Mouse (Mus musculus): ENCODE measurements around the gene Camta1. TPM values are rescaled to one million over a fixed set of nuclear protein-coding genes. Genes with fewer than 3 reads are reported as not detected.
A peak's percentile ranks its signal among the peaks of the same experiment; 100 is the strongest.

Camta1 gene
- polyA plus RNA-seq, 1 experiment from 2014 or later, result 137 TPM

DNA sequence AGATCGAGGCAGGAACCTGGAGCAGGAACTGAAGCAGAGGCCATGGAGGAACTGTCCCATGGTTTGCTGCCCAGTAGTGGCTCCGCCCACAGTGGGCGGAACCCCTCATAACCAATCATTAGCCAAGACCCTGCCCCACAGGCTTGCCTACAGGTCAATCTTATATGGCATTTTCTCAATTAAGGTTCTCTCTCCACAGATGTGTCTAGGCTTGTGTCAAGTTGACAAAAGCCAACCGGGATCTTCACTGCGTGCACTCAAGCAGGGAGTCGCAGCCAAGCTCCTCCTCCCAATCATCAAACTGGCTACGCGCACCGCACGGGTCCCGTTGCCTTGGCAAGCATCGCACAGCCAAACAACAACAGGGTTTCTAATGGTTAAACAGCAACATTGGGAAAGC lies 19.9 kb upstream of the Camta1 start:
- no peak overlapping the region for H3K4me3 ChIP-seq (ENCODE audit: low read depth, low read length)
- no peak overlapping the region for H3K9ac ChIP-seq (ENCODE audit: low read depth, low read length)
- H3K4me1 ChIP-seq (ENCODE audit: control insufficient read depth, insufficient read depth, low read length), result no peaks in the 10 kb centered on the region
- no peak overlapping the region for H3K4me2 ChIP-seq
- peaks cover 2% of the 10 kb centered on the region; the same call in 1 of the 2 replicates for H3K9me3 ChIP-seq (replicated peaks; ENCODE audit: control insufficient read depth, low read length)
- peaks cover 6% of the 10 kb centered on the region for H3K27me3 ChIP-seq (ENCODE audit: control insufficient read depth, insufficient read depth, low read length)
- H3K36me3 ChIP-seq (ENCODE audit: control insufficient read depth, insufficient read depth, low read length), result no peaks in the 10 kb centered on the region
- no peak for ATAC-seq (replicated peaks; ENCODE audit: insufficient number of reproducible peaks, low FRiP score, low TSS enrichment)
- 83% methylated on average over 12 of the region's 12 CpGs for WGBS (ENCODE audit: insufficient replicate concordance)
- no peak overlapping the region for H3K27ac ChIP-seq (ENCODE audit: low read depth, low read length)

DNA sequence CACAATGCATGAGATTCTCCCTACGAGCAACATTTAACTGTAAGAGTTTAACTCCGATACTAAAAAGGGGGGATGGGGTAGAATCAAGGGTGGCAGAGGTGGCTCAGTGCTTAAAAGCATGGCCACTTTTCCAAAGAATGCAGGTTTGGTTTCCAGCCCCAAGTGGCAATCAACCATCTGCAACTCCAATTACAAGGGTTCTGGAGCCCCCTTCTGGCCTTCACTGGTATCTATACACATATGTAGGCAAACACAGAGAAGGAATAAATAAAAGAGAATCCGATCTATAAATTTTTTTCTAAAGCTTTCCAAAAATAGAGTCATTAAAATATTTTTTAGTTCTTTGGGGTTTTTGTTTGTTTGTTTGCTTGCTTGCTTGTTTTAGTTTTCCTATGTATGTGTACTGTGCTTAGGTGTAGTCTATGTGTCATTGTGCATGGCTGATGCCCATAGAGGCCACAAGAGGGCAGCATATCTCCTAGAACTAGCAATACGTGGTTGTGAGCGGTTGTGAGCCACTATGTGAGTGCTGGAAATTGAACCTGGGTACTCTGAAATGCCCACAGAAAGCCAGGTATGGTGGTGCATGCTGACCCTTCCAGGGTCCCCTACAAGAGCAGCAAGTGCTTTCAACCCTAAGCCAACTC lies 18.5 kb upstream of the Camta1 start:
- H3K27me3 ChIP-seq (ENCODE audit: control insufficient read depth, insufficient read depth, low read length), result peaks cover 11% of the 10 kb centered on the region
- no peak overlapping the region for H3K4me3 ChIP-seq (ENCODE audit: low read depth, low read length)
- H3K4me1 ChIP-seq (ENCODE audit: control insufficient read depth, insufficient read depth, low read length), result no peaks in the 10 kb centered on the region
- H3K4me2 ChIP-seq, result no peak overlapping the region
- no peak for ATAC-seq (replicated peaks; ENCODE audit: insufficient number of reproducible peaks, low FRiP score, low TSS enrichment)
- H3K9me3 ChIP-seq (replicated peaks; ENCODE audit: control insufficient read depth, low read length), result peaks cover 2% of the 10 kb centered on the region; the same call in 1 of the 2 replicates
- no peak overlapping the region for H3K9ac ChIP-seq (ENCODE audit: low read depth, low read length)
- 65% methylated on average over 5 of the region's 5 CpGs for WGBS (ENCODE audit: insufficient replicate concordance)
- H3K36me3 ChIP-seq (ENCODE audit: control insufficient read depth, insufficient read depth, low read length), result no peaks in the 10 kb centered on the region
- H3K27ac ChIP-seq (ENCODE audit: low read depth, low read length), result no peak overlapping the region

DNA sequence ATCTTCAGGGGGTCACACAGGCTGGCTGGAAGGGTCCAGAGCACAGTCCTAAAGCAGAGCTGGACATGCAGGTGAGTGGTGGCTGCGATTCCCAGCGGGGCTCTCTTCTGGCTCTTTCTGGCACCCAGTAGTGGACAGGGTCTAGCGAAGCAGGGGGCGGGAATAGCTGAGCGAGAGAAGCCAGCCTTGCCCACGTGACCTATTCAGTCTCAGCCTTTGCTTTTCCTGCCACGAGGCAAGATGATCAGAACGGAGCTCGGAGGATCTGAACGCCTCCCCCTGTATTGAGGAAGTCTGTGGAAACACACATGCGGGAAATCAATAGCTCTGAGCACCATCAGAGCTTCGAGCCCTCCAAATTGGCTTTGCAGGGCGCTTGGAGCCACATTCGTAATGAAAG lies 14.7 kb upstream of the Camta1 start:
- Histone ChIP-seq H3K27ac (ENCODE audit: low read depth, low read length) (no peak overlapping the region), H3K4me1 (ENCODE audit: control insufficient read depth, insufficient read depth, low read length) (no peaks in the 10 kb centered on the region), H3K9me3 (replicated peaks; ENCODE audit: control insufficient read depth, low read length) (peaks cover 2% of the 10 kb centered on the region; the same call in 1 of the 2 replicates), H3K36me3 (ENCODE audit: control insufficient read depth, insufficient read depth, low read length) (no peaks in the 10 kb centered on the region), H3K9ac (ENCODE audit: low read depth, low read length) (no peak overlapping the region), H3K4me3 (ENCODE audit: low read depth, low read length) (no peak overlapping the region), H3K4me2 (no peak overlapping the region), H3K27me3 (ENCODE audit: control insufficient read depth, insufficient read depth, low read length) (peaks cover 14% of the 10 kb centered on the region)
- WGBS (ENCODE audit: insufficient replicate concordance), result 50% methylated on average over 14 of the region's 14 CpGs
- no peak for ATAC-seq (replicated peaks; ENCODE audit: insufficient number of reproducible peaks, low FRiP score, low TSS enrichment)

DNA sequence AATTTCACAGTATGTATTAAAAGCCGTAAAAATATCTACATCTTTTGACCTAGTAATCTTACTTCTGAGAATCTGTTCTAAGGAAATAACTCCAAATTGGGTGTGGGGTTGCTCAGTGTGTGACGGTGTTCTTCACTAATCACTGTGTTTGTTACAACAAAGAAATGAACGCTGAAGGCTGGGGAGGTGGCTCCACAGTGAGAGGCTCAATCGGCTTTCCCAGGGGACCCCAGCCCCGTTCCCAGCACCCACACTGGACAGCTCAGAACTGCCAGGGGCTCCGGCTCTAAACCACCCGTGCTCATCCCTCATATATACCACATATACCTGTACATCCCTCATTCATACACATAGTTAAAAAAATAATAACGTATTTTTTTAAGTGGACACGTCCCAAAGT lies 1.8 kb upstream of the Camta1 start:
- Histone ChIP-seq H3K4me2 (peak overlapping the region; percentile 92), H3K9ac (ENCODE audit: low read depth, low read length) (no peak overlapping the region; the same call in 1 of the 2 replicates), H3K36me3 (ENCODE audit: control insufficient read depth, insufficient read depth, low read length) (no peaks in the 10 kb centered on the region), H3K27me3 (ENCODE audit: control insufficient read depth, insufficient read depth, low read length) (peaks cover 4% of the 10 kb centered on the region; the same call in 1 of the 2 replicates), H3K27ac (ENCODE audit: low read depth, low read length) (peak overlapping the region; percentile 3; the same call in 1 of the 2 replicates), H3K4me1 (ENCODE audit: control insufficient read depth, insufficient read depth, low read length) (peaks cover 21% of the 10 kb centered on the region), H3K9me3 (replicated peaks; ENCODE audit: control insufficient read depth, low read length) (no peaks in the 10 kb centered on the region), H3K4me3 (ENCODE audit: low read depth, low read length) (peak overlapping the region; percentile 55; the same call in 1 of the 2 replicates)
- ATAC-seq (replicated peaks; ENCODE audit: insufficient number of reproducible peaks, low FRiP score, low TSS enrichment), result no peak
- WGBS (ENCODE audit: insufficient replicate concordance), result 56% methylated on average over 9 of the region's 9 CpGs

DNA sequence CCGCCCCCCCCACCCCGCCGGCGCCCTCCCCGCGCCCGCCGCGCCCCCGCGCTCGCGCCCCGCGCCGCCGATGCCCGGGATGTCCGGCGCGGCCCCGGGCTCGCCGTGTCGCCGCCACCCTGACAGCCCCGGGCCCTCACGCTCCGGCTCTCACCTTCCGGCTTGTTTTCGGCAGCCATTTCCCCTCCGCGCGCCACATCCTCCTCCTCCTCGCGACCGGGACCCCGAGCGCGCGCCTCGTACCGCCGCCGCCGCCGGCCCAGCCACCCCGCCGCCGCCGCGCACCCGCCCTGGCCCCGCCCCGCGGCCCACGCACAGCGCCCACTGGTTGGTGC lies 238 bp downstream of the Camta1 start:
- H3K9me3 ChIP-seq (replicated peaks; ENCODE audit: control insufficient read depth, low read length), result no peaks in the 10 kb centered on the region
- no peaks in the 10 kb centered on the region for H3K27me3 ChIP-seq (ENCODE audit: control insufficient read depth, insufficient read depth, low read length)
- peak overlapping the region; percentile 84; the same call in 1 of the 2 replicates for H3K9ac ChIP-seq (ENCODE audit: low read depth, low read length)
- H3K36me3 ChIP-seq (ENCODE audit: control insufficient read depth, insufficient read depth, low read length), result no peaks in the 10 kb centered on the region
- peak overlapping the region; percentile 85 for H3K4me3 ChIP-seq (ENCODE audit: low read depth, low read length)
- H3K27ac ChIP-seq (ENCODE audit: low read depth, low read length), result peak overlapping the region; percentile 84; the same call in 1 of the 2 replicates
- WGBS (ENCODE audit: insufficient replicate concordance), result under 1% methylated on average over 31 of the region's 58 CpGs
- H3K4me2 ChIP-seq, result peak overlapping the region; percentile 96
- ATAC-seq (replicated peaks; ENCODE audit: insufficient number of reproducible peaks, low FRiP score, low TSS enrichment), result peak; percentile 2; the same call in 1 of the 2 replicates
- H3K4me1 ChIP-seq (ENCODE audit: control insufficient read depth, insufficient read depth, low read length), result peaks cover 22% of the 10 kb centered on the region

DNA sequence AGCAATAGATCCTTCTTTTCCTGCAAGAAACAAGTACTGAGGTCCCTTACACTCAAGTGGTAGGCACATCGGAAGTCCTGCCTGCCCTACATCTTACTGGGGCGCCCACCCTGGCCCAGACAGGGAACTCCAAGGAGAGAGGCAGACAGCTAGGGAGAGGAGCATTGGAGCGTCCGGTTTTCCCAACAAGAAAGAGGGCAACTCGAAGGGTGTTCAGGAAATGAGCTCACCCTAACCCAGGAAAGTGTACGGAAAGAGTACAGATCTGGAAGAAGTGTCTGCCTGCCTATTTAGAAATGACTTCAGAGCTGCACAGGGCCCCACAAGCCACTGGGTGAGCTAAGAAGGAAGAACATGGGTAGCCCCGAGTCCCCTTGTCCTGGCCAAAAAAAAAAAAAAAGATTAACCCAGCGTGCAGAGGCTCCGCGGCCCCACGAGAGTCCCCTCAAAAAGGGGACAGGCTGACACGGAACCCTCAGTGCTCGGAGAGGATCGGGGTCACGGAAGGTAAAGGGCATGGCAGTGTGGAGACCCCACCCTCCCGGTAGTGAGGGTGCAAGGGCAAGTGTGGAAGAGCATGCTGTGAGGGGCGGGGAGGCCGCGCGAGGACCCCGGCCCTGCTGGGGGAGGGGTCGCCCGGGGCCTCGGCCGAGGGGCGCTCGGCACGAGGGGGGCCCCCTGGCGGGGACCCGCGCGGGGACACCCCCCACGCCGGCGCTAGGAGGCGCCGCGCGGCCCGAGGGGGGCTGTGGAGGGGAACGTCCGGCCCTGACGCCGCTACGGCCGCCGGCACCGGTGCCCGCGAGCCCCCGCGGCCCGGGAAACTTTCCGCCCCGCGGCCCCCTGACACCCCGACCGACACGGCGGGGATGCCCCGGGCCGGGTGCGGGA lies 990 bp downstream of the Camta1 start:
- H3K9ac ChIP-seq (ENCODE audit: low read depth, low read length), result peak overlapping the region; percentile 84
- no peaks in the 10 kb centered on the region for H3K36me3 ChIP-seq (ENCODE audit: control insufficient read depth, insufficient read depth, low read length)
- no peaks in the 10 kb centered on the region for H3K9me3 ChIP-seq (replicated peaks; ENCODE audit: control insufficient read depth, low read length)
- peak overlapping the region; percentile 85 for H3K4me3 ChIP-seq (ENCODE audit: low read depth, low read length)
- H3K4me1 ChIP-seq (ENCODE audit: control insufficient read depth, insufficient read depth, low read length), result peaks cover 22% of the 10 kb centered on the region
- no peak for ATAC-seq (replicated peaks; ENCODE audit: insufficient number of reproducible peaks, low FRiP score, low TSS enrichment)
- H3K27me3 ChIP-seq (ENCODE audit: control insufficient read depth, insufficient read depth, low read length), result no peaks in the 10 kb centered on the region
- peak overlapping the region; percentile 84 for H3K27ac ChIP-seq (ENCODE audit: low read depth, low read length)
- peak overlapping the region; percentile 96 for H3K4me2 ChIP-seq
- 1% methylated on average over 37 of the region's 63 CpGs for WGBS (ENCODE audit: insufficient replicate concordance)

DNA sequence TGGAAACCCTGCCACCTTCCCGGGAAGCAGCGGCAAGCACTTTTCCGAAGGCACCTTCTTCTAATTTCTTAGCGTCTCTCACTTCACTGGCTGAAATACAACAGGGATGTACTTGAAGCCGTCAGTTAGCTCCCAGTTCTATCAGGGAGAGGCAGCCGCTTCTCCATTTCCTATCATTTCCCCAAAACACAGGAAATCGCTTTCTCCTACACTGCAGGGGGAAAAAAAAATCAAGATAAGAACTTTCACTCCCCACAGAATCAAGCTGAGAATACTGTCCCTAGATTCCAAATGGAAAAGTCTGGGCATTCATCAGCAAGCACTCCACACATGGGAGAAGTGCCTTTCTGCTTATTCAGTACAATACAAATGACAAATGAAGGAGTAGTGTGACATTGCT lies 2.4 kb downstream of the Camta1 start:
- Histone ChIP-seq H3K9ac (ENCODE audit: low read depth, low read length) (no peak overlapping the region), H3K36me3 (ENCODE audit: control insufficient read depth, insufficient read depth, low read length) (no peaks in the 10 kb centered on the region), H3K9me3 (replicated peaks; ENCODE audit: control insufficient read depth, low read length) (no peaks in the 10 kb centered on the region), H3K27ac (ENCODE audit: low read depth, low read length) (peak overlapping the region; percentile 29; the same call in 1 of the 2 replicates), H3K4me3 (ENCODE audit: low read depth, low read length) (no peak overlapping the region), H3K4me2 (peak overlapping the region; percentile 45), H3K27me3 (ENCODE audit: control insufficient read depth, insufficient read depth, low read length) (no peaks in the 10 kb centered on the region), H3K4me1 (ENCODE audit: control insufficient read depth, insufficient read depth, low read length) (peaks cover 22% of the 10 kb centered on the region)
- 42% methylated on average over 7 of the region's 7 CpGs for WGBS (ENCODE audit: insufficient replicate concordance)
- ATAC-seq (replicated peaks; ENCODE audit: insufficient number of reproducible peaks, low FRiP score, low TSS enrichment), result no peak

DNA sequence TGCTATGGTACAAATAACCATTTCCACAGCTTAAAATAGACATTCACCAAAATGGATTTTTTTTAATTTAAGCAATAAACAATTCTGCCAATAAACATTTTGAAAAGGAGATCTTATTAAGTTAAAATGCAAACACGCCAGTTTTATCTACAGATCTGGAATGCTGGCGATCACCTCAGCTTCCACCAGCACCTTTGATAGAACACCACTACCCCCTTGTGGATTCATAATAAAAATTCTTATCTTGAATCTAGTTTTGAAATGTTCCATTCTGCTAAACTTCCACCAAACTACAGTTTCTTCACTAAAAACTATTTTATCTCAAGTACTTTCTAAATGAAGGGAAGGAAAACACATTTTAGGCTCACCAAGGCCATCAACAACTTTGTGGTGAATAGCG lies 7.7 kb downstream of the Camta1 start:
- no peaks in the 10 kb centered on the region for H3K36me3 ChIP-seq (ENCODE audit: control insufficient read depth, insufficient read depth, low read length)
- ATAC-seq (replicated peaks; ENCODE audit: insufficient number of reproducible peaks, low FRiP score, low TSS enrichment), result no peak
- WGBS (ENCODE audit: insufficient replicate concordance), result 65% methylated on average over 3 of the region's 3 CpGs

More for the DNA sequence above, 7.7 kb downstream of the Camta1 start:
- H3K4me2 ChIP-seq, result no peak overlapping the region
- H3K27me3 ChIP-seq (ENCODE audit: control insufficient read depth, insufficient read depth, low read length), result no peaks in the 10 kb centered on the region
- H3K27ac ChIP-seq (ENCODE audit: low read depth, low read length), result no peak overlapping the region
- no peak overlapping the region for H3K4me3 ChIP-seq (ENCODE audit: low read depth, low read length)
- H3K9me3 ChIP-seq (replicated peaks; ENCODE audit: control insufficient read depth, low read length), result no peaks in the 10 kb centered on the region
- H3K9ac ChIP-seq (ENCODE audit: low read depth, low read length), result no peak overlapping the region
- H3K4me1 ChIP-seq (ENCODE audit: control insufficient read depth, insufficient read depth, low read length), result peaks cover 24% of the 10 kb centered on the region
